Mouse (Mus musculus): ENCODE results near the gene Itga1.
A peak's percentile ranks its signal among the peaks of the same experiment; 100 is the strongest.

Itga1 gene

DNA sequence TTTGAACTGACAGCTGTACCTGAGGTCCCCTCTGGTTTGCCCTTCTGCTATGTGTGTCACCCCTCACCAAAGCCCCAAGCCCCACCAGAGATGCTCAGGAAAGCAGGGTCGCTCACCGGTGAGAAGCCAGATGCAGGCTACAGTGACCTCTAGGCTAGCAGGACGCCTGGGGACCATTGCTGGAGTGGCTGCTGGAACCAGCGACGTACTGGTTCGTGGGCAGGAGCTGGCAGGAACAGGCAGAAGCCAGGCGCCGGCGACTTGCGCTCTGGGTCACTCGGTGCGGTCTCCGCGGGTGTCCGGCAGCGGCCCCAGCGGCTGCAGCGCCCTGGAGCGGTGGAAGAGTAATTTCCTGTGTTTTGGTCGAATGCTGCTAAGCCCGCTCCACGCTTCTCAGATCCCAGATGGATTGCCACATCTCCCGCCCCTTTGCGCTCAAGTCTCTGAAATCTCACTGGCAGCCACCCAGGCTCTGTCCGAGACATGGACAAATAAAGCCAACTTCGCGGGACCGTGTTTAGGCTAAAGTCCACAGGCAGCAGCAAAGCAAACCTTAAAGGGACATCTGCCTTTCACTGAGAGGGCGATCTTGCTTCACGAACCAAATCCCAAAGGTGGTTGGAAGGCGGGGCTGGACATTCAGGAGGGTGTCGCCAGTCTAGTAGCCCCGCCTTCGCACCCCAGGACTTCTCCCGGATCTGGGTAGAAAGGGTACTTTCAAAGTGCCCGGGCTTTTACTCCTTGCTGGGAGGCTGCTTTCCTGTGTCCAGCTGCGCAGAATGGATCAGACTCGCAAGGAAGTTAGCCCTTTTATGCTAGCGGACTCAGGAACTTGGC, at the start of gene Itga1, which contains the start of gene Gm49395:
TSS of gene Itga1 (minus strand) at position 610 of the 837 bp plus-strand sequence.
TSS of gene Gm49395 (minus strand) at position 567 of the 837 bp plus-strand sequence.
- DNase-seq (ENCODE audit: low read depth in 1 of 2, low spot score in 2 of 2) = peak; percentile 20 to 21

DNA sequence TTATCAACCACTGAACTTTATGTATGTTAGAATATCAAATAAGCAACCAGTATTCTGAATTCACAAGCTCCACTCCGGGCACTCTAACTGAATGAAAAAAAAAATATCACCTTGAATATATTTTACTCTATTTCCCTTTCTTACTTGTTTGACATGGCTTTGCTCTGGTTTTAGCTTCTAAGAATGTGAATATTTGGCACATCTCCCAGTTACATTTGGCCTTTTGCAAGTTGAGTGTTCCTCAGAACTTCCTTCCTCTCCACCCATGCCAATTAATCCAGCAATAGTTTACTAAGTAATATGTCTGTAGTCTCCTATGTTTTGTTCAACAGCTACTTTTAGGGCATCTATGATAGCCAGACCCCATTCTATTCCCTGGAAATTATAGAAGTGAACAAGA, 48.8 kb upstream of the Itga1 start:
- DNase-seq (ENCODE audit: low read depth in 1 of 2, low spot score in 2 of 2) = no peak

DNA sequence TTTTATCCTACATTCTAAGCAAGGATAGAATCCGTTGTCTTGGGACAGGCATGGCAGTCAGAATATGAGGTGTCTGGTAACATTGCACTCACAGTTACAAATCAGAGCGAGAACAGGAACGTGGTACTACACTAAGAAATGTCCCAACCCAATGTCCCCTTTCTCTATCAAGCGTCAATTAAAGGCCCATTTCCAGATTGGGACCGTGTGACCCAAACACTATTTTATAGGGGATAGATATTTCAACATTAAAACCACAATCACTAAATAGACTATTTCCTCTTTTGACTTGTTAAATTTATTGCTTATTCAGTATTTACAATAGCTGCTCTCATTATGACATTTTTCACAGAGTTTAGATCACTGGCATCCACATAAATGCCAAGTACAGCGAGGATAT, 48.1 kb upstream of the Itga1 start:
- DNase-seq (ENCODE audit: low read depth in 1 of 2, low spot score in 2 of 2) = no peak

DNA sequence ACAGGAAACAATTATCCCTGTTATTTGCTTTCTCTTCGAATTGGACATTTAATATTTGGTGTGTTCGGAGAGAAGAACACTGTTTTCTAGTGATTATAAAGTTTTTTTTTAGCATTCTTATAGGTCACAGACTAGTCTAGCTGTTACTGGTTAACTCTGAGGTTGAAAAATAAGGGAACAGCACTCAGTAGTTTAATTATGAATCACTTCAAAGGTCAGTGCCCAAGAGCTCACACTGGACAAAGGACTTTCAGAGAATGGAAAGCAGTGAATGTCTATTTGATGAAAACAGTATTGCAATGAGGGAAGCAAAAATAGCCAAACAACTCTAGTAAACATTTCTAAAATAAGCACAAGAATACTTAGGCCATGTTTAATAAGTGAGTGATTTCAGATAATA, 41.8 kb upstream of the Itga1 start:
- no peak for DNase-seq (ENCODE audit: low read depth in 1 of 2, low spot score in 2 of 2)

DNA sequence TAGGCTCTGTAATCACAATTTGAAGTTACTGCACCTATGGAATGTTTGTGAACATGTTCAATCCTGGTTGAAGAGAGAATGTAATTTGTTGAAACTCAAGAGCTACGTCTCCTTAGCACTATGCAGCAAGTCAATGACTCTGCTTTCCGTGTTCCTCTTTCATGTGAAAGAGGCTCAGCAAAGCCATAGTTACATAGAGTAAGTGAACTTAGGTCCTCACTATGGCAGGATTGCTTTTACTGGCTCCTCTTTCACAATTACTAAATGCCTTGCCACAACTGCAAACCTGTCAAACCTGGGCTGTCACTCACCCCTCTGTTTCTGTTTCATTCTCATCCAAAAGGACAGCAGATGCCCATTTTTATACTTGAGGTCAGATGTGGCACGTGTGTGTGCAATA, 40.3 kb upstream of the Itga1 start:
- DNase-seq (ENCODE audit: low read depth in 1 of 2, low spot score in 2 of 2) = no peak

DNA sequence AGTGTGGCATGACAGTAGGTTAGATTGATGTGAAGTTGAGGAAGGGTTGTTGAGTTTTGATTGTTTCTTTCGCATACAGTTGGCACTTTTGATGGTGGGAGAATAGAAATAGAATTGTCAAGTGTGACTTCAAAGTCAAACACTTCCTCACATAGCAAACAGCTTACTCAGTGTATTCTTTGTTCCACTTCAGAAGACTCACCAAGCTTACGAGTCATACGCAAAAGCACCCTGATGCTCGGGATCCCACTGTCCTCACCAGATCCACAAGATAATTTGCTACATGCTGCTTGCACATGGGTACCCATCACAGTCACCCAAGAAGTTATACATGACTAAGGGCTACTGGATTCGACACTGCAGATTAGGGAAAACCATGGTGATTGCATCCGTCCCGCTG, 36.7 kb upstream of the Itga1 start:
- no peak for DNase-seq (ENCODE audit: low read depth in 1 of 2, low spot score in 2 of 2)

DNA sequence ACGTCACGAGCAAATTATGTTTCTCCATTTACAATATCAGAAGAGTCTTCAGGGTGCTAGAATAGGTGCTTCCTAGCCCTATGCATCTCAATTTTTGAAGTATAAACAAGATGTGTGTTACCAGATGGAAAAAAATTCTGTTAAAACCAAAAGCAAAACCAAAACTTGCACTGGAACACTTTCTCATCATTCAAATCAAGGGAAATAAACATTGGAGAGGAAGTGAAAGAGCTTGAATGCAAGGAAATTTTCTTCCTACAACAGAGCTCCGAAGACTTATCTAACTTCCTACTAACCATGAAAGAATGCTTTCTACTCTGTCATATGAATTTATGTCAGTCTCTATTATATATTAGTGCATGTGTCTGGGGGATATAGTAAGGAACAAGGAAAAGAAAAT, 35.0 kb upstream of the Itga1 start:
- DNase-seq (ENCODE audit: low read depth in 1 of 2, low spot score in 2 of 2) = no peak

DNA sequence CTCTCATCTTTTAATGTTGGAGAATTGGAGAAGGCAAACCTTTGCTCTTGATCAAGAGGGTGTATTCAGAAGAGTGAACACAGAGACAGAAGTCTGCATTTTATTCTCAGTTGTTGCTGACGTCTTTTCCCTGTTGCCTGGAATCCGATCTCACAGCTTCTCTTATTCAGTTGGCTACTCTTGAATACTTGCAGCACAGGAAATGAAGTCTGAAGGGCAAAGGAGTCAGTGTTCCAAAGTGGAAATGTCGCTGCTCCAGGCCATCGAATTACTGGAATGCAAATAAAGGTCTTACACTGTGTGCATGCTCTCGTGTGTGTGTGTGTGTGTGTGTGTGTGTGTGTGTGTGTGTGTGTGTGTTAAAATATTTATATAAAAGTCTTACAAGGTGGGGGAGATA, 30.7 kb upstream of the Itga1 start:
- no peak for DNase-seq (ENCODE audit: low read depth in 1 of 2, low spot score in 2 of 2)

DNA sequence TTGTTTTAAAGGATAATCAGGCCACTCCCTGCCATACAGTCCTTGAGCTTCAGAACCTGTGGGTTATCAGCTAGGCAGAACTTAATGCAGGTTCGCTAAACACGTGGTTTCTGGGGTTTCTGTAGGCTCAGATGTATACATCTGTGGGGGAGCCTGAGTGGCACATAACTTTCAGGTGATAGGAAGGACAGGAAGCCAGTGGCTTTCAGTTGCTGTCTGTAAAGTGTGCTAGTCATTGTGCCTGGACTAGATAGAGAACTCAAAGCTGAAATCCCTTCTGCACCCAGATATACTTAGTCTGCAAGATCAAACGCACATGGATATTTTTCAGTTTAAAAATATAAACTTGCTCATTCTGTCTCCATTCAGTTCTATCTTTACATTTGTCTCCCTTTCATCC, 29.6 kb upstream of the Itga1 start:
- DNase-seq (ENCODE audit: low read depth in 1 of 2, low spot score in 2 of 2) = no peak

DNA sequence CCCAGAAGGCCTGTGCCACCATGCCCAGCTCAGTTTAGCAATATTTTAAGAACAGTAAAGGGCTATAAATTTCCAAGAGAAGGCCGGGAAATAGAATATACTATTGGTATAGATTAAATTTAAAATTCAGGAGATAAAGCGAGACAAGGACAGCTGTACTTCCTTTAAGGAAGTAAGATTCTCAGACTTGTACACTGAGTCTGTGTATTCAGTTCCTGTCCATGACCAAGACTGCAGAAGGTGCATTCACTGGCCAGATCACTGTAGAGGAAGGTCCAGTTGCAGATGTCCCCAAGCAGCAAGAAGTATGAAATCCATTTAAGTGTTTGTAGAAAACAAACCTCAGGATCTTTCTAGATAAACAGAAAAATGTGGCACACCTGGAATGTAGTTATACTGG, 28.3 kb upstream of the Itga1 start:
- no peak for DNase-seq (ENCODE audit: low read depth in 1 of 2, low spot score in 2 of 2)

DNA sequence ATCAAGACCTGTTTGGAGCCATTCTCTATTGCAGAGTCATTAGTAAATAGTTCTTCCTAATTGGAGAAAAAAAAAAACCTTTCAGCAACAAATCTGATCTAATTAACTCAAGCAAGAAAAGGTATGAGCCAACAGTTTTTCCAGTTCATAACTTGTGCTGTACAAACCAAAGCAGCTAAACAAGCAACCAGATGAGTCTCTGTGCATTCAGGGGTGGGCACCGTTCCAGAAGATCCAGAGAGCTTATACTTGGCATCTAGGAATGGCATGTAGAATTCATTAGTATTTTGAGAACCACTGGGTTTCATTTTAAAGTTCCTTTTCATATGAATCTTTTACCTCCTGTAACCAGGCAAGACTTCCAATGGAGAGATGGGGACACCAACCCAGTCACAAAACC, 26.1 kb upstream of the Itga1 start:
- DNase-seq (ENCODE audit: low read depth in 1 of 2, low spot score in 2 of 2) = no peak

DNA sequence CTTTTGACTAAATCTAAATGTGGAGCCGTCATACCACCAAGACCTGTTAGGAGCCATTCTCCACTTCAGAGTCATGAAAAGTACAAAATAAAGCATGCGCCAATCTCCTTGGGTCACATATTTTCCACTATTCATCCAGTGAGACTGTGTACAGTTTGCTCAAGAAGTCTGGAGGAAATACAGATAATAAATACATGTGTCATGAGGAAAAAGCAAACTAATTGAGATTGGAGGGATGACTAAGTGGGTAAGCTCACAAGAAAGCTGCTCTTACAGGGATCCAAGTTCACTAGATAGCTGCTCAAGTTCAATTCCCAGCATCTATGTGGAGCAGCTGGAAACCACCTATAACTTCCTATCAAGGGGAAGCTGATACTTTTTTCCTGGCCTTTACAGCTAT, 24.8 kb upstream of the Itga1 start:
- no peak for DNase-seq (ENCODE audit: low read depth in 1 of 2, low spot score in 2 of 2)

DNA sequence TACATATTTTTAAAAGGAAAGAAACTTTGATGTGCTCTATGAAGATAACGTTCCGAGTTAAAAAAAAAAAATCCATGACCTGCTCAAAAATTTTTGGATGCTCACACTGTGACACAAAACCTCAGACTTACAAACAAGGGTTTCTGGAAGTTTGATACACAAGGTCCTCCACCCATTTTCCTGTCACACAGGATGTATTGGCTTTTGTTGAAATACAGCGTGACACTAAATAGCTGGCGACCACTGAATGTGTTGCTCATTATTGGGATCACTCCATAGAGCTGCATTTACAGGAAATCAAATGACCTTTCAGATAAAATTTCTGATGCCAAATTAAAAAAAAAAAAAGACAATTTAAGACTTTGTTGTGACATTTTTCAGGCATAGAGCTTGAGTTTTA, 23.4 kb upstream of the Itga1 start:
- DNase-seq (ENCODE audit: low read depth in 1 of 2, low spot score in 2 of 2) = no peak

DNA sequence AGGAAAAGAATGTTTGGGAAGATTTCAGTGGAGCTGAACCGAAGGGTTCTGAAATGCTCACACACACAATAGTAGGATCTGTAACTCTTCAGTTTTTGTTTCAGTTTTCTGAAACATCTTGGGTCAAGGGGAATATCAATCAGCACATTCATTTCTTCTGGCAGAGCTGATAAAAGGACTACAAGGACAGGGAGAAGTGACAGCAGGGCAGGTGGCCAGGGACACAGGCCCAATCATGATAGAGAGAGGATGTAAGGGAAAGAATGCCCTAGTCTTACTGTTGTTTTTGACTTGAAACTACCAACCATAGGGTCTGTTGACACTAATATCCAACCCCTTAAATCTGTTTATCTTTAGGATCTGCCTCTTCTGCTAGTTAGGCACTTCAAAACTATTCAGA, 22.8 kb upstream of the Itga1 start:
- DNase-seq (ENCODE audit: low read depth in 1 of 2, low spot score in 2 of 2) = no peak

DNA sequence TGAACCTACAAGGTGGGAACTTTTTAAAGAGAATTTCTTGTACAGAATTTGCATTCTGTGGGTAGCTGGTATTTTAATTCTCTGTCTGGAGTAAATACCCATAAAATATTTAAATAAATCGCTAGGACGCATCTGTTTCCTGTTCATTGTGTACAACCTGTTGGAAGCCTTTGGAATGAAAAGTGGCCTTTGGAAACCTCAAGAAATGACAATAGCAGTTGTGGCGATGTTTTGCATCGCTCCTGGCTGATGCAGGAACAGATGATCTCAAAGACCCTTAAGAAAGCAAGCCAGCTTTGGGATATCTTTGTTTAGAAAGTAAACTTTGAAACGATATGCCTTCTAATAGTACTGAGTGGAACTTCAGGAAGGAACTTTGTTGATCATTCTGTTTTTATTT, 17.0 kb upstream of the Itga1 start:
- DNase-seq (ENCODE audit: low read depth in 1 of 2, low spot score in 2 of 2) = no peak

DNA sequence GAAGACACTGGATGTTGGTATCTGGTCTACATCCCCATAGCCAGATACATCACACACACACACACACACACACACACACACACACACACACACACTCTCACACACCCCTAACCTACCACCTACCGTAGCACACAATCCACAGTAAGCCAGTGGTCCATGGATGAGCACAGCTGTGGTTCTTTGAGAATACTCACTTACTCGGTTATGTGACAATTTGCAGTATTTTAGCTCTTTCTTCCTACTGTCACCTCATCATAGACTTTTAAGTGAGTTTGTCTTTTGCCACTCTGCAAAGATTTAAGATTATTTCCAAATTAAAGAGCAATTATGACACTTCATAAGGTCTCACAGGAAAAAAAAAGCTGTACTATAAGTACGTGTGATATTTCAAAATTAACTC, 16.4 kb upstream of the Itga1 start:
- no peak for DNase-seq (ENCODE audit: low read depth in 1 of 2, low spot score in 2 of 2)

DNA sequence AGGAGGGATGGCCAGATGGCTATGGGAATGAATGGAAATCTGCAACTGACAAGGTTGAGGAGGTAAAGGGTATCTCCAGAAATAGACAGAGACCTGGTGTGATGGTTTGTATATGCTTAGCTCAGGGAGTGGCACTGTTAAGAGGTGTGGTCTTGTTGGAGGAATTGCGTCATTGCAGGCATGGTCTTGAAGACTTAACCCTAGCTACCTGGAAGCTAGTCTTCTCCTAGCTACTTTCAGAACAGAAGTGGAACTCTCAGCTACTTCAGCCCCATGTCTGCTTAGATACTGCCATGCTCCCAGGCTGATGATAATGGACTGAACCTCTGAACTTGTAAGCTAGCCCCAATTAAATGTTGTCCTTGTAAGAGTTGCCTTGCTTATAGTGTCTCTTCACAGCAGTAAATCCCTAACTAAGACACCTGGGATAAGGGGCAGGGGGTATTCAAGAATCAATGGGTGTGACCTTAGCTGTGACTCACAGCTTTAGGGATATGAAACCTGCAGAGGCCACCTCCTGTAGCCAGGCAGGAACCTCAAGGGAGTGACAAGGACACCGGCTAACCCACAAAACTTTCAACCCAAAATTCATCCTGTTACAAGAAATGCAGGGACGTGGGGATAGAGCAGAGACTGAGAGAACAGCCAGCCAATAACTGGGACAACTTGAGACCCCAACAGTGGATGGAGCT, 15.3 kb upstream of the Itga1 start:
- DNase-seq (ENCODE audit: low read depth in 1 of 2, low spot score in 2 of 2) = no peak

DNA sequence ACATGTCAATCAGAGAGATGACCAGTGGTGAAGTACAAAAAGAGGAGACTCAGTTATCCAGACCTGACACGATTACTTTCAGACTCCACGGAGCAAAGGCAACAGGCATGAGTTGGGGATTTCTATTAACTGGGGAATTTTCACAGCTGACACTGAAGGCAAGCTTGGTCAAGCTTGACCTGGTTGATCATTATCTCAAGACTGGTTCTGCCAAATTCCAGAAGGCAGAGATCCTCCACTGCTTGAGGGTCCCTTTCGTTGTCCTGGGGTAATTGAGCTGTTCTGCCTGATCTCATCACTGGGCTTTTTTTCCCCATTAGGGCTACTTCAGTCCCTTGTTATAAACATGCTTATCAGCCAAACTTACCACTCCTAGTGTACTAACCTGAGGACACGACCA, 7.9 kb upstream of the Itga1 start:
- DNase-seq (ENCODE audit: low read depth in 1 of 2, low spot score in 2 of 2) = no peak

DNA sequence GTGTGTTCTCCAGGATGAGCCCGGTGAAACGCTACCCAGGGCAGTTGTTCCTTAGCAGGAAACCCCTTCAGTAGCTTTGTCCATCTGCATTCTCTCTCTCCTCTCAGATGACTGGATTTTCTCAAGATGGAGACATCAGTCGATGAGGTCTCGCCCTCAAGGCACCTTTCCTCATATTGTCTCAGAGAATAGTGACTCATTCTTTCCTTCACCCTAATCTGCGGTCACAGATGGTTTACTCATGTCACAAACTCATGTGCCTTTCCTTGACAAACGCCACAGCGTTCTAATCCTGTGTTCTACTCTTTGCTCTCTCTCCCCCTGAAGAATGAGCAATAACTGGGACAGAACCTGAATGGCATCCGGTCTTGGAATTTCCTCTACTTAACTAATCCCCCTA, 5.7 kb upstream of the Itga1 start:
- DNase-seq (ENCODE audit: low read depth in 1 of 2, low spot score in 2 of 2) = no peak

DNA sequence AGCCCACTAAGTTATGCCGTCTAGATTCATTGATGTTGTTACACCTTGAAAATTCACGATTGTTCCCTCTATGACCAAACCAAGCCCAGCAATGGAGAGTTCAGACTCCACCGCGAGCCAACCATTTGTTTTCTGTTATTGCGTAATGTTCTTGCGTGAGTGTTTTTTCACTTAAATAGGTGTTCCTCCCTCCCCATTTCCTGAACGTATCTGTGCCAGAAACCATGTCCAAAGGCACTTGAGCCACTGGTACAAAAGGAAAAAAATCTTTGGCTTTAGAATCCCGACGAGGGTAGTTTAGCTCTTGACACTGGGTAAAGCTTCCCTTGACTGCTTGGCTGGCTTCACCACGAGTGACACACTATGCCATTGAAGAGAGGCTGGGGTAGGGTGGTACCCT, 4.4 kb upstream of the Itga1 start:
- no peak for DNase-seq (ENCODE audit: low read depth in 1 of 2, low spot score in 2 of 2)

DNA sequence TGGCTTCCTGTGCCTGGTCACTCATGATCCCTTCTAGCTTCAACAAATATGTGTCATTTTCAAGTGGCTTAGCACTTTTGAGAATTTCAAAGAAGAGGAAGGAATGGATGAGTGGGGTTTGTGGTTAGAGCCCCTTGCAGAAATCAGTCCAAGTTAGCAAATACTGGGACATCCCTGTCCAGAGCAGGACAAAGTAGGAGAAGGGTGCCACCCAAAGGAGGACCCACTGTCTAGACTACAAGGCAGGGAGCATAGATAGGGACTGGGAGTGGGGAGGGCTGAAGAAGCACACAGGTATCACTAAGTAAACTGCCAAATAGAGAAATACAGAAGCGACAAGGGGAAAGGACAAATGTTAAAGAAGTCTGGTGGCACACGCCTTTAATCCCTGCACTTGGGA, 990 bp upstream of the Itga1 start:
- no peak for DNase-seq (ENCODE audit: low read depth in 1 of 2, low spot score in 2 of 2)

DNA sequence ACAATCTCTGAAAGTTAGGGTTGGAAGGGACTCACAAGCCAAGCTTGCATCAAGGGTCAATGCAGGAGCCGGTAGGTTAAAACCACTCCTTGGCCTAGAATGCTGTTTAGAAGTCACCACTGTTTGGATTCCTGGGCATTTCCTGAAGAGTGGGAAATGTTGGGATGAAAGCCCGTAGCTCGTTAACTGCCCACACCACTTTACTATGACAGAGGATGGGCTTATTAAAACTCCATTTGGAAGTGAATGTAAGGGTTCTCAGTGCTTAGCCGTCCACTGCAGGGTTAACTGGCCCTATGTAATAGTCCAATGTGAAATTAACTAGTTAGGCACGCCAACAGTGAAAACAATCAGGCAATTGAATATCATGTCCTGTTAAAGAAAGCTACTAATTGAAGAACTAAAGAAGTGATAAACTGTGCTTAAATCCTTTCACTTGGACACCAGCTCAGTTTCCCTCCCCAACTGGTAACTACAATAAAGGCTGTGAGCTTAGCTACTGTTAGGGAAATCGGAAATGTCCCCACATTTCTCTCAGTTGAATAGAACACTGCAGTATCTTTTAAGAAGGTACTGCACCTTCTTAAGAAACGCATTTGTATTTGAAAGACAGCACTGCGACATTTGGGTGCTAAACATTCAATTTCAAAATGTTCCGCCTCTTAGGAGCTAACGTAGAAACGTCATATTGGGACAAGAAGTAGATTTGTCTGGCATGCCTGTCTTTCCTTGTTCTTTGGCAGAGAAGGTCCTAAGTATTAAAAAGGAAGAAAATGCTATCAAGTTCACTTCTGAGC, 1.2 kb downstream of the Itga1 start:
- no peak for DNase-seq (ENCODE audit: low read depth in 1 of 2, low spot score in 2 of 2)
